Mouse (Mus musculus): ENCODE data around the gene Fam171a2. TPM values are rescaled to one million over a fixed set of nuclear protein-coding genes. Genes with fewer than 3 reads are reported as not detected.
"Not testable (repeated sequence)": the region's sequence is repeated elsewhere in the genome, so short reads cannot be mapped to it uniquely, and the experiment has no call there.

The Fam171a2 gene
- total RNA-seq, 2 experiments from 2014 or later = 3.4 to 3.5 TPM

DNA sequence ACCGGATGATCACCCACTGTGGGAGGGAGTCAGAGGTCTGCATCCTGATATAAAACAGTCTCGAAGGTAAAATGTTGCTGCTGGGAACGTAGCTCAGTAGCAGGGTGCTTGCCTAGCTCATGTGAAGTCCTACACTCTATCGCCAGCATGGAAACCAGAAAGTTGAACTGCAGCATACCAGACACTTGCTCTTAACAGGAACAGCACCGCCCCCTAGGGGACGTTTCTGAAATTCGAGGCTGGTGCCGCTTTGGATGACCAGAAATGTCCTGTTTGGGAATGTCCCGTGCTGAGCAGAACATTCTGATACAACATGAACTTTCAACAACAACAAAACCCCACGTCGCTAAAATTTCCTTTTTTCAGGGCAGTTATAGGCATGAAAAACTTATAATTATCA, 35.8 kb downstream of the Fam171a2 start:
- DNase-seq (ENCODE audit: low spot score in 2 of 2) = peak; percentile 90 to 95

DNA sequence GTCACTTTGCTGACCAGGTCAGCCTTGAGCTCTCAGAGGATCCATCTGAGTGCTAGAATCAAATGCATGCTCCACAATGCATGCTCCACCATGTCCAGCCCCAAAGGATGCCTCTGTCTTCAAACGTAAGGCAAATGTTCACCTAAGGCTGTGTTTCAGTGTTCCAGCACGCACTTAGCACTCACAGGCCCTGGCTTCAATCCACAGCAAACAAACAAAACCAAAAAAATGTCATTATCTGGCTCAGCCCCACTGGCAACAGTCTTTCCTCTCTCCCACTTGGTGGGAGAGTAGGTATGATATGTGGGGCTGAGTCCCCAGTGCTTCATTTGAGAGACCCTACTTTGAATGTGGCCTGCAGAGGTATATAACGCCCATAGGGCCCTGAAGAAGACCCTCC, 36.4 kb downstream of the Fam171a2 start:
- no peak for DNase-seq (ENCODE audit: low spot score in 2 of 2)

DNA sequence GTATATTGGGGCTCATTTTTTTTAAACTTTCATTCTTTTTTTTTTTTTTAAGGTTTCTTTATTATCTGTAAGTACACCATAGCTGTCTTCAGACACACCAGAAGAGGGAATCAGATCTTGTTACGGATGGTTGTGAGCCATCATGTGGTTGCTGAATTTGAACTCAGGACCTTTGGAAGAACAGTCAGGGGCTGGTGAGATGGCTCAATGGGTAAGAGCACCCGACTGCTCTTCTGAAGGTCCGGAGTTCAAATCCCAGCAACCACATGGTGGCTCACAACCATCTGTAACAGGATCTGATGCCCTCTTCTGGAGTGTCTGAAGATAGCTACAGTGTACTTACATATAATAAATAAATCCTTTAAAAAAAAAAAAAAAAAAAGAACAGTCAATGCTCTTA, 37.1 kb downstream of the Fam171a2 start:
- DNase-seq (ENCODE audit: low spot score in 2 of 2) = not testable (repeated sequence)

- no peak for DNase-seq (ENCODE audit: low spot score in 2 of 2)
Measured at GRCm38 (mm10) chr11:102409795-102410330, 37.6 kb downstream of the Fam171a2 start.

DNA sequence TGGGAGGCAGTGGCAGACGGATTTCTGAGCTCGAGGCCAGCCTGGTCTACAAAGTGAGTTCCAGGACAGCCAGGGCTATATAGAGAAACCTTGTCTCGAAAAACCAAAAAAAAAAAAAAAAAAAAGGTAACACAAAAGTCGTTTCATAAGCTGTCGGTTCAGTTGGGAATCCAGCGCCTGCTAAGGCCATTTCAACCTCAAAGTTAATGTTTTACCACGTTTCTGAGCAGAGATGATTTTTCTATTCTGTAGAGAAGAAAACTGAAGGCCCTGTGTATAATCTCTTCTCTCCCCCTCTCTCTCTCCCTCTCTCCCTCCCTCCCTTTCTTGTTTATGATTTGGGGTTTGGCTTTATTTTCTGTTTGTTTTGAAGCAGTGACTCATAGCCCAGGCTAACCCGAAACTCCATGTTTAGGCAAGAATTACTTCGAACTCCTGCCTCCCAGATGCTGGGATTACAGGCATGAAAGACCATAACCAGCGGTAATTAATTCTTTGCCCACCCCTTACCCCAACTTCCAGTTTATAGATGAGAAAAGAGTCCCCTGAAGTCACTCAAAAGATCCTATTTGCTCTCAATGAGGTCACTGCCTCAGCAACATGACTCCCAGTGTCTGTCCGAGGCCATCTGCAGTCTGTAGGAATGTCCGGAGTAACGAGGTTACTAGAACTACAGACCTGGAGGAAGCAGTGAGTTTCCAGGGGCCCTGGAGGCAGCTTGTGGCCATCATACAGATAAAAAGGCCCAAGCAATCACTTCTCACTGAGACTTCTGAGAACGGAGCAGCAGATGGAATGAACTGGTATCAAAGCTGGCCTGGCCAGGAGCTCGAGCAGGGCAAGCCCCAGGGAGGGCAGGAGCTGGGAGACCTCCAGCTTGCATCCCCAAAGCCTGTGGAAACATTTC, 38.3 kb downstream of the Fam171a2 start:
- DNase-seq (ENCODE audit: low spot score in 2 of 2) = no peak

GRCm38 (mm10) chr11:102408344-102408876, 39.1 kb downstream of the Fam171a2 start:
- DNase-seq (ENCODE audit: low spot score in 2 of 2) = peak; percentile 90 to 92

GRCm38 (mm10) chr11:102407834-102408215, 39.7 kb downstream of the Fam171a2 start, which contains the start of gene Slc25a39:
Gene Slc25a39, minus strand, starts transcription at chr11:102407946.
- DNase-seq (ENCODE audit: low spot score in 2 of 2) = no peak

DNA sequence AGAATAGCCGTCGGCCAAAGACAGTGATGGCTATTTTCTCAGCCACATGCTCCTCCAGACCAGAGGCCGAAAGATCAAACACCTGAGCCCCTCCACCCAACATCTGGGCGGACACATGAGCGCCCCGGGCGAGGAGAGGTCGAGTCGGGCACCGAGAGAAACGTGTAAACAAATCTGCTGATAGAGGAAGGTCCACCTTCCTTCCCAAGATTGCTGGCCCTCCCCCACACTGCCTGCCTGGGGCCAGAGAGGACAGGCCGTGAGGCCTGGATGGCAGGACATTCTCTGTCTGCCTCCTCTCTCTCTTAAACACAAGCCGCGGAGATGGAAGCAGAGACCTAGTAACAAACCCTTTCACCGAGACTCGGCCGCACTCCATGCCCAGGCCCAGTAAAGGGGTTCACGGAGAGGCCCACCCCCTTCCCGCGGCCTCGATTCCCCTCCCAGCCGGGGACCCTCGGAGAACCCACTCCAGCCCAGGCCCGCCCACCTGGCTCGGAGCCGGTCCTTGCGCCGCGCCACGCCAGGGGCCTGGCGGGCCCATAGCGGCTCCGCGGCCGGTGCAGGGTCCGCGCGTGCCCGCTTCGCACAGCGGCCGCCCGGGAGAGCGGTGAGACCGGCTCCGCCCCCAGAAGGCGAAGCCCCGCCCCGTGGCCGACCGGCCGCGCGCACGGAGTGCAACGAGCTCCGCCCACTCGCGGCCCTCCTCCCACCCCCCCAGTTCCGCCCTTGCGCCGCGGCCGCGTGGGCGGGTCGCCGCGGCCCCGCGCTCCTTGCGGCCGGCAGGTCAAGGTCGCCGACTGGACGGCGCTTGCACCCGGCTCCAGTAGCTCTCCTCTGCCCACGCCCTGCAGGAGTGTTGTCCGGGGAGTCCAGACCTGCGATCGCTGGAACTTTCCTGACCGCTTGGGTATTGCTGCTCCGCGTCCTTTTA, 40.3 kb downstream of the Fam171a2 start:
- DNase-seq (ENCODE audit: low spot score in 2 of 2) = peak; percentile 97

GRCm38 (mm10) chr11:102406401-102406800, 41.1 kb downstream of the Fam171a2 start:
- DNase-seq (ENCODE audit: low spot score in 2 of 2) = no peak

DNA sequence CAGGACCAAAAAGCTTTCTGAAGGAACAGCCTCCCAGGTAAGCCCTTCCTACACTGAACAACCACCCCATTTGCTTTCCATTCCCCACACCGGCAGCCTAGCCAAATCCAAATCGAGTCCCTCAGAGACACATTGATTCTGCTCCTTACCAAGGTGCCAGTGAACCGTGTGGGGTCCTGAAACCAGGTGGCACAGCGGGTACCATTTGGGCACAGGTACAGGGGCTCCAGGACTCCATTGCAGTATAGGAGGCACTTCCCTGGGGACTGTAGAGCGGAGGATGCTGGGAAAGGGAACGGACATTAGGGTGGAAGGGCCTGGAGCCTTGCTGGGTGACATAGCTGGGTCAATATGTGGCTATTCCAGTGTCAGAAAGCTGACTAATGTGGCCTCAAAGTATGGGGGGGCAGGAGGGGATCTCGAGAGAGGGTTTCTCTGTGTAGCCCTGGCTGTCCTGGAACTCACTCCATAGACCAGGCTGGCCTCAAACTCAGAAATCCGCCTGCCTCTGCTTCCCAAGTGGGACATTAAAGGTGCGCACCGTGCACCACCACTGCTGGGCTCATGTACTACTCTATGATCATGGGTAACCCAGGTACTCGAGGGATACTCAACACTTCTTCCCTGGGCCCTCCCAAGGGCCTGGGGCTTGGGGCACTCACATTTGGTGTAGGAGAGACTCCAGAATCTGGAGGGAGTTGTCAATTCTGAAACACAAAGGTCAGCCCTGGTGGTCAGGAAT, 41.8 kb downstream of the Fam171a2 start:
- DNase-seq (ENCODE audit: low spot score in 2 of 2) = no peak

DNA sequence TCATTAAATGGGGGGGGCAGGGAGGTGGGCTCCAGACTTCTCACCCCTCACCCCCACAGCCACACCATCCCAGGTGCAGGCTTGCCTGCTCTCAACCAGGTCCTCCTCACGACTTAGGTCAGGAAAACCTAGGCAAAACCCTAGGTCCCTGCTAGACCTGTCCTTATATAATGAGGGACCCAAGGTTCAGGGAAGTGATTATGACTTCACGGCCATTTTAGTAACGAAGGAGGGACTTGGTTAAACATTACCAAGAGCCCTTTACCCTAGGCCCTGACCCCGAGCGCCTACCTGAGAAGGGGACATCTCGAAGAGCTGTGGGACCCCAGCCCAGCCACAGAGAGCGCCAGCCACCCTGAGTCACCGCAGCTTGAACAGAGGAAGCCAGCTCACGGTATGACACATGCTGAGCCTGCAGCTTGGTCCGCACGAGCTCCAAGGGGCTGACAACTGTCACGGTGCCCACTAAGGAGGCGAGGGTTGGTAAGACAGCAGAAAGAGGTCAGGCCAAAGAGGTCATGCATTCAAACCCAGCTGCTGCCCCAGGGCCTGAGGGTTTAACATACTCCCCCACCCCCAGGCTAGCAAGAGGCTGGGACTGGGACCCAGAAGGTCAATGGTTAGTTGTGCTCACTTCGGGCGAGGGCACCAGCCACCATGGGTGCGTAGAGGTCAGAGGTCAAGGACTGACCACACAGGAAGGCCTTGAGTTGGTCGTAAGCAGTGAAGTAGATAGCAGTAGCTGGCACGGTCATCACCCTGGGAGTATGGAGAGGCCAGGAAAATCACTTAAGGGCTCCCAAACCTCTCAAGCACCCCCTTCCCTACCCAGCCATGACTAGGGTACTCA, 43.1 kb downstream of the Fam171a2 start:
- DNase-seq (ENCODE audit: low spot score in 2 of 2) = no peak

- no peak for DNase-seq (ENCODE audit: low spot score in 2 of 2)
Measured at GRCm38 (mm10) chr11:102403657-102404056, 43.8 kb downstream of the Fam171a2 start.

GRCm38 (mm10) chr11:102401898-102402500, 45.5 kb downstream of the Fam171a2 start:
- DNase-seq (ENCODE audit: low spot score in 2 of 2) = no peak

DNA sequence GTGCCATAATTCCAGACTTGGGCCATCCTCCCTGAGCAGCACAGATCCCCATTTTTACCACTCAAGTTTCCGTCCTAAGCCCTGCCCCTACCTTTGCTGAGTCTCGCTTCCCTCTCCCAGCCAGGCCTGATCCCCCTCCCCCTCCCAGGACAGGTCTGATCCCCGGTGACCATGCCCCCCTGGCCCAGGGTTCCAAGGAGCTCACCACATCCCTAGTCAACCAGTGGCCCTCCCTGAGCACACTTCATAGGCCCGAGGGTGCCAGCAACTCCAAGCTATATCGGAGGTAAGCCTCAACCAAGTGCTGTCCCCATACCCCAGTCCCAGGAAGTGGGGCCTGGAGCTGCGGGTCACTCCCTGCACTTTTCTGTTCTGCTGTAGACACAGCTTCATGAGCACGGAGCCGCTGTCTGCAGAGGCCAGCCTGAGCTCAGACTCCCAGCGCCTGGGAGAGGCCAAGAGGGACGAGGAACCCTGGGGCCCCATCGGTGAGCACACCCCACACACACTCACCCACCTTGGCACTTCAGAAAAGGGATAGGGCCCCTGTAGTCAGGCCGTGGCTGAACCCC, 46.9 kb downstream of the Fam171a2 start:
- no peak for DNase-seq (ENCODE audit: low spot score in 2 of 2)

- no peak for DNase-seq (ENCODE audit: low spot score in 2 of 2)
Measured at GRCm38 (mm10) chr11:102399610-102400072, 47.8 kb downstream of the Fam171a2 start.

- no peak for DNase-seq (ENCODE audit: low spot score in 2 of 2)
Measured at GRCm38 (mm10) chr11:102399107-102399506, 48.4 kb downstream of the Fam171a2 start.

GRCm38 (mm10) chr11:102398007-102398825, 49.3 kb downstream of the Fam171a2 start:
- no peak for DNase-seq (ENCODE audit: low spot score in 2 of 2)

- no peak for DNase-seq (ENCODE audit: low spot score in 2 of 2)
Measured at GRCm38 (mm10) chr11:102396671-102397141, 50.8 kb downstream of the Fam171a2 start.
